Mouse (Mus musculus) small intestine, adult 2 months (tissue): ENCODE measurements around the gene Maml2.

Source experiments
- CTCF ChIP-seq: fragments of 200-500 bp; IDR thresholded peaks from 2 replicates; pipeline ENCODE4 v1.5.1; 2012; ENCODE audit warnings: low read depth, mild to moderate bottlenecking, control low read depth, inconsistent platforms, low read length, moderate library complexity, mixed read lengths; ENCODE audit not compliant: insufficient replicate concordance, insufficient read length; ENCODE audit errors: extremely low read depth
- POLR2A ChIP-seq: fragments of 200-500 bp; IDR thresholded peaks from 2 replicates; pipeline ENCODE4 v1.6.1; 2012; ENCODE audit warnings: low read depth, mild to moderate bottlenecking, control low read depth, inconsistent platforms, low read length, moderate library complexity

DNA sequence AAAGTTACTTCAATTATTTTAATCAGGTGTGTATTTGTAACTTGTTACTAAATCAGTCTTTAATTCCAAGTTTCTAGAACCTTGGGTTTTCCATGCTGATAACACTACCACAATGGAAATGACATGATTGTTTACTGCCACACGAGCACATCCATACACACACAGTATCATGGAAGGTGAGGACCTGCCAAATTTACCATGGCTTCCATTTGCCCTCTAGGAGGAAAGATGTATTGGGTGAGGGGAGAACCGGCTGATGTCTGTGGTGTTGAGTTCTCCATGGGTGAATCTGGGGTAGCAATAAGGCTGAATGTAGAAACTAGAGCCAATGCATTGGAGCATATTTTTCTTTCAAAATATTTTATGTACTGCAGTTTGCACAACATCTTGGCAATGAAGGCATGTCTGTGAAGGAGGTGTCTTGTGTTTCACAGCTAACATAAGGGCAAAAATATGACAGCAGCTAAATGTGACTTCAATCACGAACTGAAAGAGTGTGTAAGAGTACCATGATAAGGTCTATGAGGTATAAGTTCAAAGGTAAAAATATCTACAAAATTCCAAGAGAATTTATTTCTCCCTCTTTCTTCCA, 396.0 kb downstream of the Maml2 start:
- no peak for TF ChIP-seq POLR2A
- TF ChIP-seq CTCF, result no peak
